Mouse (Mus musculus) activated CD4-positive, CD25-positive, alpha-beta regulatory T cell (primary cell): Measurements from ENCODE around the gene Nol8. TPM values are rescaled to one million over a fixed set of nuclear protein-coding genes. Genes with fewer than 3 reads are reported as not detected.

Source experiments
- polyA plus RNA-seq, 2 experiments: library from polyadenylated mRNA; unstranded; fragments of 100-300 nt; shearing (Covaris generic); gene quantifications; one replicate each; pipeline ENCODE4 v1.2.1; 2017

The Nol8 gene
- 10 to 100 TPM; 29.4 to 37.2 TPM for polyA plus RNA-seq

GRCm38 (mm10) chr13:49652481-49653179 lies at the start of gene Nol8, which contains the start of gene Cenpp:
Nol8 (plus strand) TSS chr13:49653078.
Cenpp (minus strand) TSS chr13:49652785.

GRCm38 (mm10) chr13:49607714-49608113 lies 45.2 kb upstream of the Nol8 start, which contains the start of gene Ogn:
Ogn (plus strand) TSS chr13:49608046.

DNA sequence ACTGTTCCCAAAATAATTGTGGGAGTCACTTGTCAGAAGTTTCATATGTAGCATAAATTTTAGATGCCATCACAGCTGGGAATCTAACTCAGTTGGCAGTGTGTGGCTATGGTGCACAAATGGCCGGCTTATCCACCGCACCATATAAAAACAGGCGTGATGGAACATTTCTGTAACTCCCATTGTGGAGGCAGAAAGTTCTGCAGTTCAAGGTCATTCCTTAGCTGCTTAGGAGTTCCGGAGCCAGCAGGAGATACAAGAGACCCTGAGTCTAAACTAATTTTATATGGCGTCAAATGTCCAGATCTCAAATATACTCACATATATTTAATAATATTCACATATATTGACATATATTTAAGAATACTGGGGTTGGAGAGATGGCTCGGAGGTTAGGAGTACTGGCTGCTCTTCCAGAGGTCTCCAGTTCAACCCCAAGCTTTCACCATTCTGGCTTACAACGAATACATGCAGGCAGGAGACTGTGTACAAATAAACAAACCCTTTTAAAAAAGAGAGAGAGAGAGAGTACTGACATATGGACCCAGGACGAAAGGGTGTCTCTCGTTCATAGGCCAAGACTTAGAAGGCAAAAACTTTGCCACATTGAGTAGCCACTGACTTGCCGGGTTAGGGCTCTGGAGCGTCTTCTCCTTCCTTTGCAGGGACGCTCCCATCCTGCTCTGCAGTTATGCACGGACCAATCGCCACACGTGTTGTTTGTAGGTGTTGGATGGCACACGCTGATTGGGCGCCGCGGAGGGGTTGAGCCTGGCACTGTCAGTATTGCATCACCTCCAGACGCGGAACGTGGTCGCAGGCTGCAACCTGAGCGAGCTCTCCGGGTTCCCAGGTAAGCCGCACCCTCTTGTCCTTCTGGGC lies 28.7 kb downstream of the Nol8 start, which contains the start of gene Iars:
TSS of gene Iars (plus strand) at position 750 of the 882 bp plus-strand sequence.

Other genes starting within 250 kb of the Nol8 start
- gene Ippk, start 231.8 kb upstream of the Nol8 start, polyA plus RNA-seq = 10 to 100 TPM in 1 of 2 experiments, 1 to 10 TPM in 1; 8.3 to 11.4 TPM
- 1 to 10 TPM; 3.5 to 5.2 TPM for gene Tes3-ps, start 159.8 kb upstream of the Nol8 start, polyA plus RNA-seq
- under 1 TPM; 0.07 to 0.27 TPM for gene Ecm2, start 148.3 kb upstream of the Nol8 start, polyA plus RNA-seq
- gene Aspn, start 108.6 kb upstream of the Nol8 start, polyA plus RNA-seq = under 1 TPM; 0.07 to 0.12 TPM
- gene Omd, start 70.6 kb upstream of the Nol8 start, polyA plus RNA-seq = under 1 TPM; 0.36 TPM
- gene Ogn, start 45.0 kb upstream of the Nol8 start, polyA plus RNA-seq = under 1 TPM in 1 of 2 experiments, not detected in 1; 0.17 TPM
- gene Cenpp, start 293 bp upstream of the Nol8 start, polyA plus RNA-seq = 1 to 10 TPM; 2.6 to 3.7 TPM
- 10 to 100 TPM; 34.7 to 35.3 TPM for gene Iars, start 29.0 kb downstream of the Nol8 start, polyA plus RNA-seq
- not detected for gene Gm30302, start 145.9 kb downstream of the Nol8 start, polyA plus RNA-seq